Mouse (Mus musculus) erythroblast, adult 5-6 weeks (primary cell): ENCODE results near the gene Cfap20. TPM values are rescaled to one million over a fixed set of nuclear protein-coding genes. Genes with fewer than 3 reads are reported as not detected.

ENCODE experiments used
- ATAC-seq: replicated peaks from 2 replicates; pipeline ENCODE4 v1.8.0; 2016; ENCODE audit warnings: moderate number of reproducible peaks, mild to moderate bottlenecking, moderate TSS enrichment, inconsistent platforms; ENCODE audit not compliant: poor library complexity, low FRiP score, severe bottlenecking
- total RNA-seq, 2 experiments: library from RNA; stranded (forward) in 1 of 2; stranded (reverse) in 1 of 2; fragments of 150-400 nt in 1 of 2; fragments of 200-764, 138-1000 nt in 1 of 2; gene quantifications; 2 replicates each; pipeline versions ENCODE4 v1.2.3 to v1.2.4; 2015 to 2017; ENCODE audit warnings: low replicate concordance in 2 of 2

Gene Cfap20
- total RNA-seq, 2 experiments from 2014 or later, result 11.2 to 24.6 TPM

DNA sequence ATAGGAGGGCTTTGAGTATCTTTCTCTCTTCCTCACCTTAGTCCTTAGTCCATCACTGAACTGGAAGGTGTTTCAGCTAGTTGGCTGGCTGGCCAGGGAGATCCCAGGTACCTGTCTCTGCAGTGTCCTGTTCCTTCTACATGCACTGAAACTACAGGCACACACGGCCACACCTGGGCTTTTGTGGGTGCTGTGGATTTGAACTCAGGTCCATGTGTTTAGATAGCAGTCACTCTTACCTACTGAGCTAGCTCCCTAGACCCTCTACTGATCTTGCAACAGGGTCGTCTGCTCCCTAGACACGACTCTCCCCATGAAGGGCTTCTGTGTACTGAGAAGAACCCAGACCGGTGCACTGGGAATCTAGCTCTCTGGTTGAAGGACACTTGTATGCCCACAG, 57.6 kb downstream of the Cfap20 start:
- no peak for ATAC-seq

- ATAC-seq, result no peak
These were observed 58.2 kb downstream of the Cfap20 start for GRCm38 (mm10) chr8:95376309-95376999.

GRCm38 (mm10) chr8:95375374-95375930, 59.2 kb downstream of the Cfap20 start:
- ATAC-seq, result no peak

DNA sequence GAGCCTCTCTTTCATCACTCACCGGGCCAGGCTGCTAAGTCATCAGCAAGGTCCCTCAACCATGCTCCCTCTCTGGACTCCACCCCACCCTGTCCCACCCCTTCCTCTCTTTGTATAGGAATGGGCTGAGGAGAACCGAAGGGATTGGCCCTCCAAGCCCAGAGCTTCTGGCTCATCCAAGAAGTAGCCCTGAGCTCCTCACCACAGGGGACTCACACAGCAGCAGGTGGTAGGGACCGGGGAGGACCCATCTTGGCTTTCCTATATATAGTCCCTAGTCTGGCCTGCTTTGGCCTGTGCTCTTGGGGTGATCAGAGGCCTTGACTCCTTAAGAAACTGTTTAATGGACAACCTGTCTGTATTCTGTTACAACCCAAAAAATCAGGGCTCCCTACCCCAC, 60.2 kb downstream of the Cfap20 start:
- no peak for ATAC-seq

DNA sequence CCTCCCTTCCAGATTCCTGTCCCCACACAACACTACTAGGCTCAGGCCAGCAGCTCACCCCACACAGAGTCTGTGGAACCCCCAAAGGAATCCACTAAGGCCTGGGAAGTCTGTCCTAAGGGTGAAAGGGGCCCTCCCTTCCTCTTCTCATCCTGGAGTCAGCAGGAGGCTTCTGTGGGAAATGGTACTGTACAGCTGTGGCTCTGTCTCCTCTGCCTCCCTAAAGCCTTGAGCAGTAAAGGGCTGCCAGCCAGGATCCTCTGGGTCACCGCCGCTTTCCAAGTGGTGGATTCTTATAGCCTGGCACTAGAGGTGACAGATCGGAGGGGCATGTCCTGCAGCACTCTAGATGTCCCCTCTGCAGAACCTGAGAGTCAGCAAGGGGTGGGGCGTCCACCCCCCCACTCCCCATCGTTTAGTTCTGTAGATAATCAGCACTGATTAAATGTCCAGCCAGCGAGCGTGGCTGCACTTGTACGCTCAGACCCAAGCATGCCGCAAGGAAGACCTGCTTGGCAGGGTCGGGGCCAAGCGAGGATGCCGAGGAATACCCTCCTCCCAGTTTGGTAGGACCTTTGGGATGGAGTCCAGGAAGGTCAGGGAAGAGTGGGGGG, 61.2 kb downstream of the Cfap20 start:
- no peak for ATAC-seq

Other genes with a start within 250 kb of the Cfap20 start
- gene Kifc3, start 232.1 kb downstream of the Cfap20 start, total RNA-seq (2015; ENCODE audit: low replicate concordance), result 0.96 and 1.0 TPM in 2 replicates
- 0.51 and 1.1 TPM in 2 replicates for gene Kifc3, start 232.1 kb downstream of the Cfap20 start, total RNA-seq (2017; ENCODE audit: low replicate concordance)
- gene Cngb1, start 128.3 kb downstream of the Cfap20 start, total RNA-seq (2015; ENCODE audit: low replicate concordance), result not detected in 2 replicates
- gene Cngb1, start 128.3 kb downstream of the Cfap20 start, total RNA-seq (2017; ENCODE audit: low replicate concordance), result not detected in 2 replicates
- not detected in 2 replicates for gene Tepp, start 124.3 kb downstream of the Cfap20 start, total RNA-seq (2015; ENCODE audit: low replicate concordance)
- not detected in 2 replicates for gene Tepp, start 124.3 kb downstream of the Cfap20 start, total RNA-seq (2017; ENCODE audit: low replicate concordance)
- 2.5 and 3.3 TPM in 2 replicates for gene Zfp319, start 102.9 kb downstream of the Cfap20 start, total RNA-seq (2015; ENCODE audit: low replicate concordance)
- gene Zfp319, start 102.9 kb downstream of the Cfap20 start, total RNA-seq (2017; ENCODE audit: low replicate concordance), result 0.14 and 0.17 TPM in 2 replicates
- 7.9 and 8.1 TPM in 2 replicates for gene Usb1, start 102.6 kb downstream of the Cfap20 start, total RNA-seq (2015; ENCODE audit: low replicate concordance)
- gene Usb1, start 102.6 kb downstream of the Cfap20 start, total RNA-seq (2017; ENCODE audit: low replicate concordance), result 6.1 and 8.0 TPM in 2 replicates
- gene Mmp15, start 82.6 kb downstream of the Cfap20 start, total RNA-seq (2015; ENCODE audit: low replicate concordance), result not detected in 2 replicates
- gene Mmp15, start 82.6 kb downstream of the Cfap20 start, total RNA-seq (2017; ENCODE audit: low replicate concordance), result not detected in 2 replicates
- 27.1 and 43.1 TPM in 2 replicates for gene Csnk2a2, start 55.2 kb upstream of the Cfap20 start, total RNA-seq (2015; ENCODE audit: low replicate concordance)
- 12.3 and 13.0 TPM in 2 replicates for gene Csnk2a2, start 55.2 kb upstream of the Cfap20 start, total RNA-seq (2017; ENCODE audit: low replicate concordance)
- not detected in 2 replicates for gene Ccdc113, start 99.2 kb upstream of the Cfap20 start, total RNA-seq (2015; ENCODE audit: low replicate concordance)
- not detected in 2 replicates for gene Ccdc113, start 99.2 kb upstream of the Cfap20 start, total RNA-seq (2017; ENCODE audit: low replicate concordance)
- not detected in 2 replicates for gene Prss54, start 141.5 kb upstream of the Cfap20 start, total RNA-seq (2015; ENCODE audit: low replicate concordance)
- not detected in 2 replicates for gene Prss54, start 141.5 kb upstream of the Cfap20 start, total RNA-seq (2017; ENCODE audit: low replicate concordance)
- gene Gins3, start 198.6 kb upstream of the Cfap20 start, total RNA-seq (2015; ENCODE audit: low replicate concordance), result 1.2 and 7.1 TPM in 2 replicates
- gene Gins3, start 198.6 kb upstream of the Cfap20 start, total RNA-seq (2017; ENCODE audit: low replicate concordance), result 10.5 and 17.4 TPM in 2 replicates
- gene Ndrg4, start 242.1 kb upstream of the Cfap20 start, total RNA-seq (2015; ENCODE audit: low replicate concordance), result not detected in 2 replicates
- gene Ndrg4, start 242.1 kb upstream of the Cfap20 start, total RNA-seq (2017; ENCODE audit: low replicate concordance), result not detected in 2 replicates